Mouse (Mus musculus) heart, adult 10 weeks (tissue): ENCODE data around the gene Irx4. TPM values are rescaled to one million over a fixed set of nuclear protein-coding genes. Genes with fewer than 3 reads are reported as not detected.

Experiments used
- polyA plus RNA-seq: library from polyadenylated mRNA; stranded (reverse); fragments of 350-450 nt; fragmentation: Illumina TruSeq; extraction: RNeasy Lipid Tissue Mini Kit (QIAGEN cat#74804); gene quantifications from one replicate; pipeline ENCODE4 v1.2.3, GENCODE M21; 2014; ENCODE audit warnings: low read depth, low replicate concordance

Gene Irx4
- polyA plus RNA-seq, result 24.8 TPM

GRCm38 (mm10) chr13:73260354-73261035, at the start of gene Irx4:
TSS of gene Irx4 (plus strand) at chr13:73260479.

Other genes starting within 250 kb of the Irx4 start
- 73.5 TPM for gene Mrpl36, start 68.0 kb downstream of the Irx4 start, polyA plus RNA-seq
- 1,129 TPM for gene Ndufs6, start 68.1 kb downstream of the Irx4 start, polyA plus RNA-seq
- gene Lpcat1, start 206.7 kb downstream of the Irx4 start, polyA plus RNA-seq, result 8.1 TPM